Mouse (Mus musculus): Measurements from ENCODE around the gene Tlcd1. TPM values are rescaled to one million over a fixed set of nuclear protein-coding genes. Genes with fewer than 3 reads are reported as not detected.

The Tlcd1 gene
- total and polyA plus RNA-seq, 3 experiments = 23.3 to 28.3 TPM; not detected in 1

DNA sequence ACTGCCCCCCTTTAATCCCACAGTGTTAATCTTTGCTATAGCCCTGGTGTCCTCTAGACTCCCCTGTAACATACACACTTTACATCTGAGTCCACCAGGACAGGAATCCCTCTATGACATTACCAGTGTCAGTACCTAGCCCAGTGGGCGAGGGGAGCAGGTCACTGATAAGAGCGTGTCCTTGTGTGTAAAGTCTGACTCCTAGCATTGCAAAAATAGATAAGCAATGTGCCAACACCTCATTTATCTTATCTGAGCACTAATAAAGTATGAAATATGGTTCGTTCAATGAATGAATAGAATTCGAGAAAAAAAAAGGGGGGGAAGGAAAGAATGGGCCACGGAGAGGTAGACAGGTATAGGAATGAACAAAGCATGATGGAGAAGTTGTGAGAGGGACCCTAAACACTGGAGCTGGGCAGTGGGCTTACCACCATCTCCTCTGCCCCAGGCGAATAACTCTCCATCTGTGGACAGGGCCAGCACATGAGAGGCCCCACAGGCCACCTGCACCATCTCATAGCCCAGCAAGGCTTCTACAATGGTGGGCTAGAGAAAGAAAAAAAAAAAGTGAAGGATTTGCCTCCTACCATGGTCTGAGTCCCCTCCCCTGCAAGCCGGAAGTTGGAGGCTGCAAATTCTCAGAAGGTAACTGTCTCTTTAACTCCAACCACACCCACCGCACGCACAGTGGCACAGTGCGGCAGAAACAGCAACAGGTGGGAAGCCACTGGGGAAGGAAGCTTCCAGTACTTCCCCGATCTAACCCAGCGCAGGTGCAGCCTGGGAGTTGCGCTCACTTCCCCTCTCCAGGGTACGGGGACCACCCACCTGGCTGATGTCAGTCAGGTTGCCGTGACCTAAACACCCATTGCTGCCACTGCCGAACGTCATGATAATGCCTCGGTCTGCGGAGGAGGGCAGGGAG is 7.7 kb upstream of the Tlcd1 start:
- peaks cover 0 to 21% of the 10 kb centered on the region in 2 experiments; a peak in 2 of 4 replicates for H3K36me3 ChIP-seq (ENCODE audit: control insufficient read depth in 1 of 2, insufficient read depth in 2 of 2, low read length in 2 of 2)
- peak; percentile 70 for TF ChIP-seq TAL1 (IDR thresholded peaks at IDR 0.05; ENCODE audit: low read length)
- 0 out of 2 replicates have a peak, but pooled peaks have one; percentile 17 for TF ChIP-seq MYB (IDR thresholded peaks at IDR 0.05; ENCODE audit: low read depth, low read length)
- TF ChIP-seq RCOR1 (IDR thresholded peaks at IDR 0.05; ENCODE audit: low read depth, low read length) = peak; percentile 79
- peak; percentile 94 for TF ChIP-seq TCF12 (IDR thresholded peaks at IDR 0.05; ENCODE audit: low read depth, low read length)
- peak; percentile 68; the same call in 1 of the 2 replicates for TF ChIP-seq BHLHE40 (IDR thresholded peaks at IDR 0.05; ENCODE audit: borderline replicate concordance, low read depth, low read length)
- TF ChIP-seq USF2 (IDR thresholded peaks at IDR 0.05; ENCODE audit: borderline replicate concordance in 1 of 2, insufficient read depth in 1 of 2, low read depth in 1 of 2, low read length in 2 of 2) = no peak
- no peak for TF ChIP-seq POLR2AphosphoS5 (IDR thresholded peaks at IDR 0.05; ENCODE audit: borderline replicate concordance, low read depth, low read length)
- TF ChIP-seq MAX (IDR thresholded peaks at IDR 0.05; ENCODE audit: low read length) = peak; percentile 78
- TF ChIP-seq CTCF (IDR thresholded peaks at IDR 0.05 in 2 of 3, conservative IDR thresholded peaks at IDR 0.05 in 1 of 3; ENCODE audit: control insufficient read depth in 1 of 3, insufficient read depth in 1 of 3, low read depth in 2 of 3, low read length in 3 of 3, poor library complexity in 1 of 3, severe bottlenecking in 1 of 3) = no peak
- TF ChIP-seq ETS1 (IDR thresholded peaks at IDR 0.05; ENCODE audit: low read depth, low read length) = peak; percentile 91
- TF ChIP-seq EP300 (IDR thresholded peaks at IDR 0.05; ENCODE audit: low read depth in 1 of 2, low read length in 2 of 2) = peak; percentile 95
- peak; percentile 91 for TF ChIP-seq SIN3A (IDR thresholded peaks at IDR 0.05; ENCODE audit: low read length)
- TF ChIP-seq SMC3 (IDR thresholded peaks at IDR 0.05; ENCODE audit: low read depth, low read length) = no peak
- no peak for TF ChIP-seq USF1 (IDR thresholded peaks at IDR 0.05; ENCODE audit: low read depth, low read length)
- TF ChIP-seq RAD21 (IDR thresholded peaks at IDR 0.05; ENCODE audit: low read depth, low read length) = no peak
- no peak for TF ChIP-seq UBTF (IDR thresholded peaks at IDR 0.05; ENCODE audit: borderline replicate concordance, insufficient read depth, low read depth, low read length)
- TF ChIP-seq MXI1 (IDR thresholded peaks at IDR 0.05; ENCODE audit: low read depth, low read length) = peak; percentile 71
- peak in 1 of 2 experiments; percentile 51; a peak in 2 of 4 replicates for TF ChIP-seq POLR2A (IDR thresholded peaks at IDR 0.05; ENCODE audit: control insufficient read depth in 1 of 2, insufficient read depth in 1 of 2, low read depth in 1 of 2, low read length in 2 of 2, poor library complexity in 1 of 2)
- TF ChIP-seq MAFK (IDR thresholded peaks at IDR 0.05; ENCODE audit: borderline replicate concordance, low read depth, low read length) = peak; percentile 76; the same call in 1 of the 2 replicates
- TF ChIP-seq GATA1 (IDR thresholded peaks at IDR 0.05; ENCODE audit: low read depth, low read length) = peak; percentile 98
- peak; percentile 5 for TF ChIP-seq NELFE (IDR thresholded peaks at IDR 0.05; ENCODE audit: low read depth, low read length)
- peak; percentile 35; the same call in 1 of the 2 replicates for TF ChIP-seq CHD2 (IDR thresholded peaks at IDR 0.05; ENCODE audit: low read length)
- peak; percentile 76 for TF ChIP-seq HCFC1 (IDR thresholded peaks at IDR 0.05; ENCODE audit: low read depth, low read length)
- no peak for TF ChIP-seq GABPA (IDR thresholded peaks at IDR 0.05; ENCODE audit: low read depth, low read length)
- no peak for TF ChIP-seq MEF2A (IDR thresholded peaks at IDR 0.05; ENCODE audit: extremely low read depth, insufficient replicate concordance, low read depth, low read length, poor library complexity, severe bottlenecking)
- peak; percentile 37; the same call in 1 of the 2 replicates for TF ChIP-seq NRF1 (IDR thresholded peaks at IDR 0.05; ENCODE audit: insufficient read depth, low read depth, low read length, poor library complexity, severe bottlenecking)
- no peak for TF ChIP-seq ZMIZ1 (IDR thresholded peaks at IDR 0.05; ENCODE audit: low read depth, low read length)
- 0 out of 2 replicates have a peak, but pooled peaks have one; percentile 5 for TF ChIP-seq MAZ (IDR thresholded peaks at IDR 0.05; ENCODE audit: low read depth, low read length)
- TF ChIP-seq ELF1 (IDR thresholded peaks at IDR 0.05; ENCODE audit: low read depth, low read length) = peak; percentile 86
- no peak for TF ChIP-seq JUND (IDR thresholded peaks at IDR 0.05; ENCODE audit: low read depth, low read length)
- TF ChIP-seq ZKSCAN1 (IDR thresholded peaks at IDR 0.05; ENCODE audit: low read depth, low read length) = no peak
- TF ChIP-seq ZNF384 (IDR thresholded peaks at IDR 0.05; ENCODE audit: low read depth, low read length) = peak; percentile 73
- peak; percentile 61; the same call in 1 of the 2 replicates for TF ChIP-seq CHD1 (IDR thresholded peaks at IDR 0.05; ENCODE audit: low read depth, low read length)
- TF ChIP-seq ZC3H11A (IDR thresholded peaks at IDR 0.05; ENCODE audit: low read depth, low read length) = no peak; the same call in 1 of the 2 replicates

More for the DNA sequence above, 7.7 kb upstream of the Tlcd1 start:
- Histone ChIP-seq H3K4me3 (ENCODE audit: control insufficient read depth in 1 of 2, insufficient read depth in 1 of 2, low read depth in 2 of 2, low read length in 2 of 2) (peak overlapping the region; percentile 48 to 70), H3K79me2 (ENCODE audit: control insufficient read depth, insufficient read depth, low read length, poor library complexity) (peaks cover 13% of the 10 kb centered on the region), H3K9me3 (replicated peaks; ENCODE audit: insufficient read depth, low read length) (no peaks in the 10 kb centered on the region), H3K27me3 (ENCODE audit: control insufficient read depth in 1 of 2, insufficient read depth in 2 of 2, low read length in 2 of 2) (no peaks in the 10 kb centered on the region), H3K9ac (ENCODE audit: control insufficient read depth, low read depth, low read length, poor library complexity, severe bottlenecking) (peak overlapping the region; percentile 58), H3K27ac (ENCODE audit: control insufficient read depth, low read depth, low read length) (peak overlapping the region; percentile 72), H3K4me1 (ENCODE audit: control insufficient read depth in 1 of 2, insufficient read depth in 2 of 2, low read length in 2 of 2) (peaks cover 20 to 37% of the 10 kb centered on the region in 2 experiments)
- DNase-seq (ENCODE audit: low read depth, low spot score) = peak; percentile 83

Data from MEL (cell line).